Mouse (Mus musculus) C2C12 (cell line): ENCODE measurements around the gene Tbc1d1. TPM values are rescaled to one million over a fixed set of nuclear protein-coding genes. Genes with fewer than 3 reads are reported as not detected.

Experiments
- H3K27me3 ChIP-seq: one replicate; pipeline ENCODE4 v1.6.1; 2011; ENCODE audit not compliant: control insufficient read depth, insufficient read depth, insufficient read length
- H3K36me3 ChIP-seq: one replicate; pipeline ENCODE4 v1.6.1; 2011; ENCODE audit not compliant: control insufficient read depth, insufficient read depth
- H3K4me3 ChIP-seq: one replicate; pipeline ENCODE4 v1.5.1; 2011; ENCODE audit warnings: mild to moderate bottlenecking, control low read depth; ENCODE audit not compliant: poor library complexity, insufficient read depth, severe bottlenecking
- H3K79me2 ChIP-seq: one replicate; pipeline ENCODE4 v1.6.1; 2011; ENCODE audit not compliant: control insufficient read depth, insufficient read depth
- H3K79me3 ChIP-seq: one replicate; pipeline ENCODE4 v1.6.1; 2011; ENCODE audit warnings: low read depth, control low read depth
- H3ac ChIP-seq: one replicate; pipeline ENCODE3; 2011; ENCODE audit warnings: low read depth; ENCODE audit not compliant: control insufficient read depth, insufficient read length
- CEBPB ChIP-seq: IDR thresholded peaks from one replicate; pipeline ENCODE4 v1.6.1; 2011; ENCODE audit warnings: low read depth, mild to moderate bottlenecking, control low read depth, moderate library complexity
- CTCF ChIP-seq: IDR thresholded peaks from one replicate; pipeline ENCODE4 v1.5.1; 2011; ENCODE audit not compliant: control insufficient read depth, insufficient read depth, insufficient read length
- FOSL1 ChIP-seq: IDR thresholded peaks from one replicate; pipeline ENCODE4 v1.8.0; 2011; ENCODE audit warnings: mild to moderate bottlenecking, low read length; ENCODE audit not compliant: poor library complexity, insufficient read depth, severe bottlenecking
- MAX ChIP-seq: IDR thresholded peaks from one replicate; pipeline ENCODE4 v1.6.1; 2011; ENCODE audit warnings: mild to moderate bottlenecking, control low read depth
- MYOD1 ChIP-seq: IDR thresholded peaks from one replicate; pipeline ENCODE4 v1.6.1; 2011; ENCODE audit warnings: low read depth; ENCODE audit not compliant: control insufficient read depth, insufficient read length
- MYOG ChIP-seq: IDR thresholded peaks from one replicate; pipeline ENCODE4 v1.6.1; 2011; ENCODE audit not compliant: control insufficient read depth, insufficient read length; ENCODE audit errors: extremely low read depth
- USF1 ChIP-seq: IDR thresholded peaks from one replicate; pipeline ENCODE4 v1.6.1; 2011; ENCODE audit warnings: low read depth, mild to moderate bottlenecking, control low read depth, moderate library complexity
- polyA plus RNA-seq: library from polyadenylated mRNA; unstranded; fragments of >200 nt; fragmentation: generic; extraction: Trizol; gene quantifications from one replicate; pipeline ENCODE4 v1.2.1, GENCODE M21; 2012; ENCODE audit warnings: missing spikeins

Tbc1d1 gene
- polyA plus RNA-seq, 1 experiment = 25.0 TPM

DNA sequence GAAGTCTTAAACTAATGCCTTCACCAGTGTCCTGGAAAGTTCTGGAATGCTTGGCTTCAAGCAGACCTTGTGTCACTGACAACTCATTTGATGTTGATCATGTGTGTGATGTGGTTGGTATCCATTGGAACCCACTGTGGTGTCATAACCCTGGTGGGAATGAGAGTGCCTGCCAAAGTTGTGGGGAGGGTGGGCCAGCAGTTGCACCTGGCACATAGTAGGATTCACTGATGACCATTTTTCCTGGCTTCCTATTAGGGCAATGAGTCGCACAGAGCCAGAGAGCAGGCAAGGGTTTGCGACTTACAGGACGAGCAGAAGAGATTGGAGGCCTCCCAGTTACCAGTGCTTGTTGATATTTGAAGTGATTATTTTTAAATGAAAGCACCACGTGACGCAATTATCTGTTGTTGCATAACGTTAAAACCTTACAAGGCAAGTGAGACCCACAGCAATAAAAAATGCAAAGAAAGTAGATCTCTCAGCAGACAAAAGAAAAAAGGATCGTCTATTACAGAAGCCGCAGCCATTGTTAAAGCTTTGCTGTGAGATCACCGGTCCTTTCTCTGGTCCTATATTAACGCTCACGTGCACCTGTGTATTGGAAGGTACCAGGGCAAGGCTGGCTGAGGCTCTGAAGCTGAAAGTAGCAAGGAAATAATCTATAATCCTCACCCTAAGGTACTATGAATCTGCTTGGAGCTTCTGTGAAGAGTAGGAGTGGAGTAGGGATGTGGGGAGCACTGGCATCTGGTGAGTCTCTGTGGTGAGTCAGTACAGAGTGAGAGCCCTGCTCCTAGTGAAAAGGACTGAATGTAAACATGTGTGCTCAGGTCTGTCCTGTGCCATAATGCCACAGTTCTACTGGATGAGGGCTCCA lies 209.3 kb downstream of the Tbc1d1 start:
- H3ac ChIP-seq = no peak overlapping the region
- no peak overlapping the region for H3K4me3 ChIP-seq
- H3K79me2 ChIP-seq = no peaks in the 10 kb centered on the region
- no peaks in the 10 kb centered on the region for H3K79me3 ChIP-seq
- no peaks in the 10 kb centered on the region for H3K27me3 ChIP-seq
- TF ChIP-seq USF1 (peak; percentile 50), FOSL1 (no peak), MYOD1 (no peak), MAX (no peak), CEBPB (peak; percentile 31), CTCF (no peak)
- H3K36me3 ChIP-seq = no peaks in the 10 kb centered on the region

DNA sequence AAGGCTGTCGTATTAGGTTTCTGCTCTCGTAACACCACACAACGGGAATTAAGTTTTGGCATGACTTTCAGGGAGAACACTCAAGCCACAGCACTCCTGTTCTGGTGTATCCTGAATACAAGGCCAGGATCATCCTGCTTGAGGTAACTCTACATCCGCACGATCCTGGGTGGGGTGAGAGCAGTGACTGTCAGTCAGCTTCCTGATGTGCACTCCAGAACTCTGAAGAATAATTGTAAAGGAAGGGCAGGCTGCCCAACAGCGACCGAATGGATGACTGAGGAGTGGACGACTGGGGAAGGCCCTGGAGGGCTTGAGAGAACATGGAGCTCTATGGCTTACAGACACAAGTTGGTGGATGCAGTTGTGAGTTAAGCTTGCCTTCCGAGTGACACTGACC lies 210.0 kb downstream of the Tbc1d1 start:
- H3K27me3 ChIP-seq = no peaks in the 10 kb centered on the region
- H3K79me3 ChIP-seq = no peaks in the 10 kb centered on the region
- no peak overlapping the region for H3K4me3 ChIP-seq
- H3K36me3 ChIP-seq = no peaks in the 10 kb centered on the region
- H3ac ChIP-seq = no peak overlapping the region
- TF ChIP-seq MYOD1 (no peak), MAX (no peak), FOSL1 (no peak), USF1 (no peak), MYOG (no peak), CTCF (no peak), CEBPB (no peak)
- H3K79me2 ChIP-seq = no peaks in the 10 kb centered on the region

DNA sequence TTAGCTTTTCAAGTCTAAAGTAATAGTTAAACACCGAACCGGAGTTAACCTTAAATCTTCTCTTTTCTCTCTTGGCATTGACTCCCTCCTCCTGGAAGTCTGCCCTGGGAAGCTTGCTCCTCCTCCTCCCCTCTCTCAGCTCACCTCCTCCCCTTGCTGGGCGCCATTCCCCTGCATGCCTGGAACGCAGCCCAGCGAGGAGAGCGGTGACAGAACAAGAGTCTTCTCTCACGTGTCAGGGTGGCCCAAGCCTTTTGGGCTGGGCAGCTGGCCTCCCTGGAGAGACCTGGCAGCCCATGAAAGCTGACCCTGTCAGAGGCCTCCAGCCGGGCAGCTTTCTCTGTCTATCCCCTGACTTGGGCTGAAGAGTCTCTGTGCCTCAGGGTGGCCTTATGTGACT lies 211.3 kb downstream of the Tbc1d1 start:
- no peak overlapping the region for H3K4me3 ChIP-seq
- TF ChIP-seq MAX (no peak), MYOG (no peak), CEBPB (no peak)
- H3K79me2 ChIP-seq = no peaks in the 10 kb centered on the region
- H3ac ChIP-seq = no peak overlapping the region
- H3K79me3 ChIP-seq = no peaks in the 10 kb centered on the region
- H3K27me3 ChIP-seq = no peaks in the 10 kb centered on the region
- no peaks in the 10 kb centered on the region for H3K36me3 ChIP-seq

DNA sequence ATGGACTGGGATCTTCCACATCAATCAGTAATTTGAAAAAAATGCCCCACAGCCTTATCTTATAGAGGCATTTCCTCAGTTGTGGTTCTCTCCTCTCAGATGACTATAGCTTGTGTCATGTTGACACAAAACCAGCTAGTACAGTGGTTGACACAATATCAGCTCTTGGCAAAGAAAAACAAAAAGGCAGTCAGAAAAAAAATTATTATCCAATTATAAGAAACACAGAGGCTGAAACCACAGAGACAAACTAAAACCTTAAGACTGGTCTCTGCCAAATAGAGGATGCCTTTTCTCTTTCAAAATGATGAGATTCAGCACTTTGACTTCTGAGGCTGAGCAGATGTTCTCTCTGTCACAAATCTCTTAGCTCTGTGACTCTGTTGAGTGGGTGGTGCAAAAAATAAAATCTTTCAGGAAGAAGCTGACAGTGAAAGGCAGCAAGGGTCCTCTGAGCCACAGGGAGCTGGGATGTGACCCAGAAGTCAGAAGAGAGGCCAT lies 215.3 kb downstream of the Tbc1d1 start:
- Histone ChIP-seq H3K79me2 (no peaks in the 10 kb centered on the region), H3ac (no peak overlapping the region), H3K27me3 (no peaks in the 10 kb centered on the region), H3K36me3 (no peaks in the 10 kb centered on the region), H3K4me3 (no peak overlapping the region), H3K79me3 (no peaks in the 10 kb centered on the region)
- TF ChIP-seq CTCF = no peak
- peak; percentile 74 for TF ChIP-seq FOSL1

DNA sequence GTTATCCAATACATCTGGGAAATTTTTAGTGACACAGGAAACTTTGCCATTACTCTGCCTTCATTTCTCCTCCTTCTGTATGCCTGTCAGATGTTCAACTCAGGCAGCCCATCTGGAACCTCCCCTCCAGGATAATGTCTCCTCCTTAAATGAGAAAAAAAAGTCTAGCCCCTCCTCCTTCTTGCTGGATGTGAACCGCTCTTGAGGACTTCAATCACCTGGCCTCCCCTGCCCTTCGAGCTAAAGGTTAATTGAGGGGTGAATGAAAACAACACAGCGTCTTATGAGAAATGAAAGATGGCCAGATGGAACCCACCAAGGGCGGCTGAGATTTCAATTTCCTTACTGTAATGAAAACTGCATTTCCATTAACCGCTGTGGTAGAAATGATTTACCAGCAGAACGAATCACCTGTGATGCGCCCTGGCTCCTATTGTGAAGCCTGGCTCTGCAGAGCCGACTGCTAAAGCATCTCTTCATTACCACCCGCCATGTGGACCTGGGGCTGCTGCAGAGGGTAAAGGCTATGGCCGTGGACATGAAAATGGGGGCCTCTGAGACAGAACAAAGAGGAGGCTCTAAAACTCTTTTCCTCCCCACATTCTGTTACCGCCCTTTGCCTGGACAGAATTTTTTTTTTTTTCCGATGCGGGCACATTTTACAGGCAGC lies 216.3 kb downstream of the Tbc1d1 start:
- Histone ChIP-seq H3K4me3 (no peak overlapping the region), H3K36me3 (no peaks in the 10 kb centered on the region), H3ac (no peak overlapping the region), H3K27me3 (no peaks in the 10 kb centered on the region), H3K79me2 (no peaks in the 10 kb centered on the region), H3K79me3 (no peaks in the 10 kb centered on the region)
- TF ChIP-seq CTCF (no peak), MAX (no peak), CEBPB (no peak), MYOD1 (no peak), MYOG (no peak), USF1 (no peak), FOSL1 (no peak)
